Mouse (Mus musculus) neural tube, embryonic 15.5 days (tissue): ENCODE results near the gene Snx15. TPM values are rescaled to one million over a fixed set of nuclear protein-coding genes. Genes with fewer than 3 reads are reported as not detected.

Experiments
- ATAC-seq: fragments of 200-750 bp; cut with Nextera tagmentation; 2 replicates; pipeline ENCODE4 v1.8.0; 2017; ENCODE audit warnings: mild to moderate bottlenecking, moderate TSS enrichment, moderate library complexity; ENCODE audit not compliant: low FRiP score
- H3K27ac ChIP-seq: fragments of 300-500 bp; sonication (generic); replicated peaks from 2 replicates; pipeline ENCODE4 v1.5.1; 2015; ENCODE audit warnings: mild to moderate bottlenecking, inconsistent platforms
- H3K27me3 ChIP-seq: fragments of 300-500 bp; sonication (generic); replicated peaks from 2 replicates; pipeline ENCODE4 v1.6.1; 2015; ENCODE audit warnings: inconsistent platforms
- H3K36me3 ChIP-seq: fragments of 300-500 bp; sonication (generic); 2 replicates; pipeline ENCODE4 v1.6.1; 2015; ENCODE audit warnings: inconsistent platforms
- H3K4me1 ChIP-seq: fragments of 300-500 bp; sonication (generic); 2 replicates; pipeline ENCODE4 v1.6.1; 2015; ENCODE audit warnings: inconsistent platforms
- H3K4me2 ChIP-seq: fragments of 300-500 bp; sonication (generic); 2 replicates; pipeline ENCODE4 v1.6.1; 2015; ENCODE audit warnings: inconsistent platforms, mild to moderate bottlenecking, moderate library complexity
- H3K4me3 ChIP-seq: fragments of 300-500 bp; sonication (generic); replicated peaks from 2 replicates; pipeline ENCODE4 v1.5.1; 2015; ENCODE audit warnings: mild to moderate bottlenecking, inconsistent platforms
- H3K9ac ChIP-seq: fragments of 300-500 bp; sonication (generic); replicated peaks from 2 replicates; pipeline ENCODE4 v1.6.1; 2015; ENCODE audit warnings: mild to moderate bottlenecking, inconsistent platforms
- H3K9me3 ChIP-seq: fragments of 300-500 bp; sonication (generic); replicated peaks from 2 replicates; pipeline ENCODE4 v1.6.1; 2016; ENCODE audit warnings: inconsistent platforms
- WGBS: fragments of 180-500 bp; shearing (Covaris S2); methylation state at CpG from one replicate; pipeline ENCODE4 v1.1.7; 2015; ENCODE audit warnings: mixed read lengths; 5-methylcytosine and 5-hydroxymethylcytosine counted together
- polyA plus RNA-seq: library from polyadenylated mRNA; unstranded; fragments of >200 nt; fragmentation: Nextera tagmentation; extraction: Ambion mirVana; gene quantifications from 2 replicates; pipeline ENCODE4 v1.2.1, GENCODE M21; 2015

Snx15 gene
- 59.6 and 62.2 TPM in 2 replicates for polyA plus RNA-seq

GRCm38 (mm10) chr19:6127760-6128341 is at the start of gene Snx15:
Gene Snx15 (minus strand): TSS chr19:6128304.
- Histone ChIP-seq H3K4me2 (peak within 1 kb of the TSS; percentile 57), H3K9me3 (no peaks in the 10 kb centered on the region), H3K27me3 (no peaks in the 10 kb centered on the region), H3K36me3 (0 out of 2 replicates have a peak, but pooled peaks cover 5% of the 10 kb centered on the region), H3K4me3 (peak within 1 kb of the TSS; percentile 57), H3K9ac (peak within 1 kb of the TSS; percentile 74), H3K4me1 (peaks cover 13% of the 10 kb centered on the region), H3K27ac (peak within 1 kb of the TSS; percentile 94)
- under 1% methylated on average over 32 of the region's 32 CpGs for WGBS
- peak; percentile 96 for ATAC-seq

GRCm38 (mm10) chr19:6174771-6175170 is 46.7 kb upstream of the Snx15 start:
- H3K27me3 ChIP-seq = no peaks in the 10 kb centered on the region
- whole genome bisulfite sequencing = 64% methylated on average over 5 of the region's 5 CpGs
- ATAC-seq = no peak

GRCm38 (mm10) chr19:6171215-6171614 is 43.1 kb upstream of the Snx15 start:
- WGBS = 86% methylated on average over 8 of the region's 8 CpGs
- Histone ChIP-seq H3K4me3 (no peak overlapping the region), H3K27ac (no peak overlapping the region), H3K36me3 (no peaks in the 10 kb centered on the region), H3K27me3 (no peaks in the 10 kb centered on the region), H3K9me3 (no peaks in the 10 kb centered on the region), H3K4me1 (no peaks in the 10 kb centered on the region), H3K9ac (no peak overlapping the region), H3K4me2 (no peak overlapping the region)
- ATAC-seq = no peak

More at GRCm38 (mm10) chr19:6174771-6175170, 46.7 kb upstream of the Snx15 start:
- H3K27ac ChIP-seq = no peak overlapping the region
- no peak overlapping the region for H3K9ac ChIP-seq
- H3K9me3 ChIP-seq = no peaks in the 10 kb centered on the region
- no peaks in the 10 kb centered on the region for H3K36me3 ChIP-seq
- no peak overlapping the region for H3K4me3 ChIP-seq
- no peaks in the 10 kb centered on the region for H3K4me1 ChIP-seq
- H3K4me2 ChIP-seq = no peak overlapping the region

GRCm38 (mm10) chr19:6166750-6167149 is 38.6 kb upstream of the Snx15 start:
- WGBS = 77% methylated on average over 4 of the region's 4 CpGs
- no peaks in the 10 kb centered on the region for H3K36me3 ChIP-seq
- no peak overlapping the region for H3K4me2 ChIP-seq
- no peaks in the 10 kb centered on the region for H3K9me3 ChIP-seq
- no peak overlapping the region for H3K4me3 ChIP-seq
- no peak for ATAC-seq
- no peak overlapping the region for H3K27ac ChIP-seq
- H3K9ac ChIP-seq = no peak overlapping the region
- no peaks in the 10 kb centered on the region for H3K4me1 ChIP-seq
- H3K27me3 ChIP-seq = no peaks in the 10 kb centered on the region

- 72% methylated on average over 10 of the region's 10 CpGs for WGBS
- ATAC-seq = no peak
- H3K4me3 ChIP-seq = no peak overlapping the region
These were observed 35.9 kb upstream of the Snx15 start for GRCm38 (mm10) chr19:6163872-6164547.

GRCm38 (mm10) chr19:6157220-6157619 is 29.1 kb upstream of the Snx15 start:
- no peaks in the 10 kb centered on the region for H3K27me3 ChIP-seq
- 70% methylated on average over 6 of the region's 6 CpGs for WGBS
- H3K9me3 ChIP-seq = no peaks in the 10 kb centered on the region
- no peak overlapping the region for H3K9ac ChIP-seq
- ATAC-seq = no peak
- H3K27ac ChIP-seq = no peak overlapping the region
- no peaks in the 10 kb centered on the region for H3K36me3 ChIP-seq
- no peaks in the 10 kb centered on the region for H3K4me1 ChIP-seq
- H3K4me2 ChIP-seq = no peak overlapping the region
- H3K4me3 ChIP-seq = no peak overlapping the region

More at GRCm38 (mm10) chr19:6163872-6164547, 35.9 kb upstream of the Snx15 start:
- H3K27me3 ChIP-seq = no peaks in the 10 kb centered on the region
- no peak overlapping the region for H3K27ac ChIP-seq
- no peak overlapping the region for H3K9ac ChIP-seq
- H3K9me3 ChIP-seq = no peaks in the 10 kb centered on the region
- no peak overlapping the region for H3K4me2 ChIP-seq
- H3K36me3 ChIP-seq = no peaks in the 10 kb centered on the region
- no peaks in the 10 kb centered on the region for H3K4me1 ChIP-seq

- Histone ChIP-seq H3K36me3 (no peaks in the 10 kb centered on the region), H3K4me1 (no peaks in the 10 kb centered on the region), H3K9ac (no peak overlapping the region), H3K9me3 (no peaks in the 10 kb centered on the region), H3K4me3 (no peak overlapping the region), H3K27me3 (no peaks in the 10 kb centered on the region), H3K27ac (no peak overlapping the region), H3K4me2 (no peak overlapping the region)
- no peak for ATAC-seq
- 66% methylated on average over 8 of the region's 8 CpGs for WGBS
These were observed 28.3 kb upstream of the Snx15 start for GRCm38 (mm10) chr19:6156372-6156771.

- no peak overlapping the region for H3K9ac ChIP-seq
- no peaks in the 10 kb centered on the region for H3K9me3 ChIP-seq
- H3K4me1 ChIP-seq = no peaks in the 10 kb centered on the region
- no peak for ATAC-seq
- no peaks in the 10 kb centered on the region for H3K27me3 ChIP-seq
- no peak overlapping the region for H3K27ac ChIP-seq
- H3K36me3 ChIP-seq = no peaks in the 10 kb centered on the region
- H3K4me2 ChIP-seq = no peak overlapping the region
- H3K4me3 ChIP-seq = no peak overlapping the region
- 90% methylated on average over 9 of the region's 9 CpGs for WGBS
These were observed 27.1 kb upstream of the Snx15 start for GRCm38 (mm10) chr19:6155174-6155573.

- Histone ChIP-seq H3K36me3 (no peaks in the 10 kb centered on the region), H3K9ac (no peak overlapping the region), H3K9me3 (no peaks in the 10 kb centered on the region), H3K4me2 (no peak overlapping the region), H3K27ac (no peak overlapping the region), H3K4me3 (no peak overlapping the region), H3K4me1 (peaks cover 14% of the 10 kb centered on the region), H3K27me3 (no peaks in the 10 kb centered on the region)
- WGBS = 81% methylated on average over 5 of the region's 5 CpGs
- ATAC-seq = no peak
These were observed 16.7 kb upstream of the Snx15 start for GRCm38 (mm10) chr19:6144842-6145241.

GRCm38 (mm10) chr19:6141394-6141749 is 13.3 kb upstream of the Snx15 start, which contains the start of gene Arl2:
Gene Arl2 (minus strand): TSS chr19:6141548.
- no peaks in the 10 kb centered on the region for H3K27me3 ChIP-seq
- H3K4me1 ChIP-seq = peaks cover 19% of the 10 kb centered on the region
- peaks cover 12% of the 10 kb centered on the region for H3K36me3 ChIP-seq
- under 1% methylated on average over 15 of the region's 15 CpGs for WGBS
- H3K9ac ChIP-seq = peak within 1 kb of the TSS; percentile 92
- ATAC-seq = peak; percentile 78
- H3K27ac ChIP-seq = peak within 1 kb of the TSS; percentile 100
- peak within 1 kb of the TSS; percentile 87 for H3K4me2 ChIP-seq
- H3K9me3 ChIP-seq = no peaks in the 10 kb centered on the region
- peak within 1 kb of the TSS; percentile 72 for H3K4me3 ChIP-seq

- ATAC-seq = peak; percentile 93
- peak within 1 kb of the TSS; percentile 72 for H3K4me3 ChIP-seq
- H3K36me3 ChIP-seq = peaks cover 16% of the 10 kb centered on the region
- WGBS = under 1% methylated on average over 66 of the region's 68 CpGs
- peaks cover 19% of the 10 kb centered on the region for H3K4me1 ChIP-seq
- peak within 1 kb of the TSS; percentile 87 for H3K4me2 ChIP-seq
- H3K9ac ChIP-seq = peak within 1 kb of the TSS; percentile 92
- H3K27me3 ChIP-seq = no peaks in the 10 kb centered on the region
- no peaks in the 10 kb centered on the region for H3K9me3 ChIP-seq
- H3K27ac ChIP-seq = peak within 1 kb of the TSS; percentile 100
These were observed 12.7 kb upstream of the Snx15 start, which contains the start of gene Batf2 for GRCm38 (mm10) chr19:6140678-6141393. Gene Batf2 (plus strand): TSS chr19:6140983.

GRCm38 (mm10) chr19:6140374-6140677 is 12.2 kb upstream of the Snx15 start:
- 5% methylated on average over 16 of the region's 16 CpGs for WGBS
- no peaks in the 10 kb centered on the region for H3K27me3 ChIP-seq
- peaks cover 21% of the 10 kb centered on the region for H3K36me3 ChIP-seq
- H3K9me3 ChIP-seq = no peaks in the 10 kb centered on the region
- H3K27ac ChIP-seq = peak overlapping the region; percentile 100
- peak overlapping the region; percentile 92 for H3K9ac ChIP-seq
- ATAC-seq = no peak
- peaks cover 19% of the 10 kb centered on the region for H3K4me1 ChIP-seq
- peak overlapping the region; percentile 72 for H3K4me3 ChIP-seq
- H3K4me2 ChIP-seq = peak overlapping the region; percentile 87
